Mouse (Mus musculus): Measurements from ENCODE around the gene A930004D18Rik. TPM values are rescaled to one million over a fixed set of nuclear protein-coding genes. Genes with fewer than 3 reads are reported as not detected.

A930004D18Rik gene
- 1 to 10 TPM; 1.4 to 1.9 TPM for total RNA-seq (2021)
- long read RNA-seq, experiment 1, partial matches to known transcripts: 0 of 2 reads
- long read RNA-seq, experiment 1, other reads (novel, unspliced or antisense): 1 of 2 reads
- long read RNA-seq, experiment 2: 0 reads

DNA sequence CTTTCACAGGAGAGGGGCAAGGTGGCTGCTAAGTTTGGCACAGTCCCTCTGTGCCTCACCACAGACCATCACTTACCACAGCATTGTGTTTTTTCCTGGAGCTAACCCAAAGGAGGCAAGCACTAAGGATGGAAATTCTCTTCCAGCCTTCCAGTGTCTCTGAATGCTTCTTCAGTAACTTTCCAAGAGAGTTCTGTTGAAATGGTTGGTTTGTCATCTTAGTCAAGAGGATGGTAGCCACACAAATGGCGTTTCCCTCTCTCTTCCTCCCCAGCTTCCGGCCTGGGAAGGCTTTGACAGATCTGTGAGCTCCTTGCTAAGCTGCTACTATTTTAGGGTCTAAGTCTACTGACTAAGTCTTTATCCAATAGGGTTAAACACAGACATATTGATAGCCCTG lies at the start of gene A930004D18Rik:
Gene A930004D18Rik, minus strand, starts transcription at position 247 of the 400 bp plus-strand sequence.
- no peak for DNase-seq

DNA sequence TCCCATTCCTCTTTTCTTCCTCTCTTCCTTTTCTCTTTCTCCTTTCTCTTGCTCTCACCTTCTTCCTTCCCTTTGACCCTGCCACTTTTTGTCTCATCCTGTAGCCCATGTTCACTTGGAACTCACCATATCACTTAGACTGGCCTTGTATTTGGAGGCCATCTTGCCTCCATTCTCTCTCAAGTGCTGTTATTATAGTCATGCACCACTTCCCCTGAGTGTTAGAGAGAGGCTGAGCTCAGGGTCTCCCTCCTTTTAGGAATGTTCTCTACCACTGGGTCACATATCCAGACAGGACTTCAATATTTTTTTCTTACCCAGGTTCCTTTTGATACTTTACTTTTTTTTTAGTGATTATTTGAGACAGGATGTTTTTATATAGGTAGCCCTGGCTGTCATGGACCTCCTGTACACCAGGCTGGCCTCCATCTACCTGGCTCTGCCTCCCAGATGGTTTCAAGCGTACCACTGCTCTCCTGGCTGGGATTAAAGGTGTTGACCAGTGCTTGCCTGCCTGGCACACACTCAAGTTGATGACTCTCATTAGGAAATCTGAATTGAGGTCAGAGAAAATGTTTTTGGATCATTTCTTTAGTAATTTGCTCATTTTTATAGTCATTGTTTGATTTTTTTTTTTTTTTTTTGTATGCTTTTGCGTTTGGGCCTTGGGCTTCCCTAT lies 42.8 kb upstream of the A930004D18Rik start:
- no peak for DNase-seq

- no peak for DNase-seq
These were observed 34.4 kb upstream of the A930004D18Rik start for GRCm38 (mm10) chr2:18071947-18072346.

DNA sequence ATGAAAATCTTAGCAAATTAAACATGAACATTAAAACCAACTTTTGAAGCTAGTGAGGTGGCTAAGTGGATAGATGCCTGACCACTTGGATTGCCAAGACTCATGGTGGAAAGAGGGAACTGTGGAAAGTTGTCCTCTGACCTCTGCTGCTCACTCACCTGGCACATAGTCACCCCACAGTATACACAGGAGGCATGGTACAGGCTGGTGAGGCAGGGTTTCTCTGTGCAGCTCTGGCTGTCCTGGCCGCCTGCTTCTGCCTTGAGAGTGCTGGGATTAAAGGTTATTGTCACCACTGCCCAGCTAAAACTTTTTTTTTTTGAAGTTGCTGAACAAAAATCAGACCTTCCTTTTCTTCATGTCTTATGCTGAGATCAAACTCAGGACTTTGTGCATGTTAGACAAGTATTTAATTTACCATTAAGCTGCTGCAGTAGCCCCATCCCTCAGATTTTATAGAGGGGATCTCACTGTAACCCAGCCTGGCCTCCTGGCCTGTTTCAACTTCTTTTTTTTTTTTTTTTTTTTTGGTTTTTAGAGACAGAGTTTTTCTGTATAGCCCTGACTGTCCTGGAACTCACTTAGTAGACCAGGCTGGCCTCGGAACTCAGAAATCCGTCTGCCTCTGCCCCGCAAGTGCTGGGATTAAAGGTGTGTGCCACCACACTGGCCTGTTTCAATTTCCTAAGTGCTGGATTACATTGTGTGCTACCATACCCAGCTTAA lies 30.7 kb upstream of the A930004D18Rik start:
- DNase-seq: no peak

DNA sequence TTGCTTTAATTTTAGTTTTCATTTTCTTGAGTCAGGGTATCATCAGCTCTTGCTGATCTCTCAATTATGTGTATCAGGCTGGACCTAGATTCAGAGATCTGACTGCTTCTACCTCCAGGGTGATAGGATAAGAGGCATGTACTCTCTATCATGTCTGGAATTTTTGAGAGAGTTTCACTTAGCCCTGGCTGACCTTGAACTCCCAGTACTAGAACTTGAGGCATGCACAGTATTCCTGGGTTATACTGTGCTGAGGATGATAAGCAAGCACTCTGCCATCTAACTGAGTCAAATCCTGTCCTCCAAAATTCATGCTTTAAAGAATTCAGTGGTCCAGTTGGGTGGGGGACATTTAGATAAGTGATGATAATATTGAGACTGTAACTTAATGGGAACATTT lies 28.9 kb upstream of the A930004D18Rik start:
- no peak for DNase-seq

- DNase-seq: no peak
These were observed 28.1 kb upstream of the A930004D18Rik start for GRCm38 (mm10) chr2:18065708-18066030.

GRCm38 (mm10) chr2:18064941-18065707 lies 27.6 kb upstream of the A930004D18Rik start:
- DNase-seq: peak; percentile 86 to 93

- DNase-seq: peak; percentile 93 to 97
These were observed 26.9 kb upstream of the A930004D18Rik start for GRCm38 (mm10) chr2:18064356-18064858.

GRCm38 (mm10) chr2:18063763-18064251 lies 26.3 kb upstream of the A930004D18Rik start:
- peak; percentile 57 to 59 for DNase-seq

DNA sequence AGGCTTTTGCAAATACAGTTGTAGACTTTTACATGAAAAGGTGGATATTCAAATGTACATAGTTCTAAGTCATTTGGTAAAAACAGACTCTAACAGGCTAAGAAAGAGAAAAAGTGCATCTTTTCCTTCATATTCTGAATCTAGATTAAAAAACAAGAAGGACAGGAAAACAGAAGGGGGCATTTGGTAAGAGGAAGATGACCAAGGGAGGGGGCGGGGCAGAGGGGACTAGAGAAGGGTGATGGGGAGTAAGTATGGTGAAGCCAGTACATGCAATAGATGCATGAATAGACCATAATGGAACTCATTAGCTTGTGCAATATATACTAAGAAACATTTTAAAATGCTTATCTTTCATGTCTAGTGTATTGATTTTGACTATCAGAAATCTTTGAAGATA lies 22.9 kb upstream of the A930004D18Rik start:
- DNase-seq: no peak

- no peak for DNase-seq
These were observed 22.4 kb upstream of the A930004D18Rik start for GRCm38 (mm10) chr2:18059891-18060290.

GRCm38 (mm10) chr2:18059063-18059462 lies 21.5 kb upstream of the A930004D18Rik start:
- DNase-seq: no peak

DNA sequence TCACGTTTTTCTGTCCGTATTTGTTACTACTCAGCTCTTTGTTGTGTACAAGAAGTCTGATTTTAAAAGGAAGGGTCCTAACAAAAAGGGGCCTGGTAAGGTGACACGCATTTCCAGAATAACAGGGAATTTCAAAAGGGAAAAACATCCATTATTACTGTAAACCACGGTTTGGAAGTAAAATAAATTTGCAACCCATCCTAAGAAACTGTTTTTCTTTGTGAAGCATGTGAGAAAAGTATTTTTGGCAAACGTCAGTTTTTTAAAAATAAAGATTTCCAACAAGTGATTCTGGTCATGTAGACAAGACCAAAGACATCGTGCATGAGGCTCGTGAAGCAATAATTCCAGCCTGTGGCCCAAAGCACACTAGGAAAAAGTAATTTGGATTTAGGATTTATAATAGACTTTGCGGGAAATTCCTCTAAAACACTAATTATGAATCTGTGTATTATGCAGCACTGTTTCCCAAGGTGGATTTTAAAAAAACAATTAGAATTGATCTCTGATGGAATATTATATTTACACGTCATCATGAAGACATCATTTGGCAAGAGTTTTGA lies 20.7 kb upstream of the A930004D18Rik start:
- DNase-seq: no peak

GRCm38 (mm10) chr2:18057336-18058145 lies 20.0 kb upstream of the A930004D18Rik start:
- peak; percentile 66 to 71 for DNase-seq

DNA sequence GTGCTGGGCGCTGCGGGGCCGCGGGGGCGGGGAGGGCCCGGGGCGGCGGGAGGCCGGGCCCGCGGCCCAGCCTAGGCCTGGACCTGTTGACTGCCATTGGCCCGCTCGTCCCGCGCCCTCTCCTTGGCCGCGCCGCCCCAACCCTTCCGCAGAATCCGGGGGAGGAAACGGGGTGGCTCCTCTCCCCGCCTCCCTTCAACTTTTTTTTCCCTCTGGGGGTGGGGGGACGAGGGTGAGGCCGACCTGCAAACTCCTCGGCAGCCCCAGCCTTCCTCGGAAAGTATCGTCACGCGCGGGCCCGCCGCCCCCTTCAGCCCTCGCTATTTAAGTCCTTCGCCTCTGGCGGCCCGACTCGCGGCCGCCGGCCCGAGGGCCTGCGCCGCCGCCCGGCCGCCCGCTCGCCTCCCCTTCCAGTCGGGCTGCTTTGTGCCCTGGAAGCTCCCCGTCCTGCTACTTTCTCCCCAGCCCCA lies 19.3 kb upstream of the A930004D18Rik start:
- DNase-seq: peak; percentile 98 to 99

- peak; percentile 75 to 98 for DNase-seq
These were observed 18.6 kb upstream of the A930004D18Rik start for GRCm38 (mm10) chr2:18055929-18056785.

DNA sequence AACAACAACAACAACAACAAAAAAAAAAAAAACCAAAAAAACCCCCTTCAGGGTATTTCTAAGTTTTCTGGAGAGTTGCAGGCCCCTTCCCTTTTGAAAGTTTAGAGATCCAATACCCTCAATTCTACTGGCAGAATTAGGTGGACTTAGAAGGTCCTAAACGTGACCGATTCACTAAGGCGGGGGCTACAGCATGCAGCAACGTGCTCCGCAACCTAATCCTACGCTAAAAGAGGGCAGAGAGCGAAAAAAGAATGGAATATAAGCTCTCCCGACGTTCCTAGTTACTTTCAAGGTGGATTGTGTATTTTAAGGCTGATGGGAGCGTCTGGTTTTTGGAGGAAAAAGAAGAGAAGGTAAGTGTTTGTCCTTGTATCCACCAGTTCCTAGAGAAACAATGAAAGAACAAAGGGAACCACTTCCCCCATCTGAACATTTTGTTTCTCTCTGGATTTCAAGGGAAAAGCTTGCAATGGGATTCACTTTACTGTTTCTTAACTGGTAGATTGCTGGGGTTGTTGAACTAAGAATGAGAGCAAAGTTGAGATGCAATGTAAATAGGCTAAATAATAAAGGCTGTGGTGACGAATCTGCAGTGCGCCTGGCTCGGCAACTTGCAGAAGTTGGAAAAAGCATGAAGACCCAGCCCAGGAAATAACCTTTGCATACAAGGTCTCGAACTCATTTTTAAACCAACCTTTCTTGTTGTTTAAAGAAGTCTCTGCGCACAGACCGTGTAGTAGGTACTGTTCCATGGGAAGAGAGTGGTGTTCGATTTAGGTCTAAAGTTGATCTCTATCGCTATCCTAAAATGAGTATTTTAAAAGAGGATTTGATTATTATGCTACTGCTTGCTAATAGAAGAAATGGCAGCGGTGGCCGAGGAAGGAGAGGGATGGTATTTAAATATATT lies 17.7 kb upstream of the A930004D18Rik start, which contains the start of gene Mllt10:
Gene Mllt10, plus strand, starts transcription at position 222 of the 913 bp plus-strand sequence.
- DNase-seq: peak in 1 of 2 experiments; percentile 45

DNA sequence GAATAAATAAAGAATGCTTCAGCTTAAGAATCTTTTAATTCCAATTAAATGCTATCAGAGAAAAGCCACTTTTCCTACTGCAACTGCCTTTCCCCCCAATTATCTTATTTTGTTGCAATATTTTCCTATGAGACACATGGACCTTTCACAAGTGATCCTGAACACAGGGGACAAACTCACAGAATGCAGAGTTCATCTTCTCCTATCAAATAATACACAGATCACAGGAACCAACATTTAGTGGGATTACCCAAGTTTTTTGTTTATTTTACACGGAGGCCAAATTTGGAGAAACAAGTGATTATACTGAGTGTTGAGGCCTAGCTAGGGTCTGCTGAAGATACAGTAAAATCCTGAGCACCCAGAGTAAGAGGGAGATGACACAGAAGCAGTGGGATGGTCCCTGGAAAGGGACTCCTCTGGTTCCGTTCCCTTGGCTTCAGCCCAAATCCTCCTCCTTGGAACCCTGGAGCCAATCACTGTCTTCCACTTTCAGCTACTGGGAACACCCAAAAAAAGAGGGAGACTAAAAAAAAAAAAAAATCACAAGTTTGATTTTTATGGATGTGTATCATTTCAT lies 16.5 kb upstream of the A930004D18Rik start:
- peak; percentile 83 to 87 for DNase-seq

All from adrenal gland, postnatal 36 days (tissue).